Mouse (Mus musculus) ovary, adult 18-20 months (tissue): ENCODE measurements at regions not wholly inside any gene's neighbourhood (a gene's known extent, or its start where the extent isn't known, plus 50 kb on each side); places are given as distances from the start of the nearest gene placed in this dataset.

Experiments
- DNase-seq: peaks from one replicate; pipeline ENCODE4 v3.0.0; 2022; ENCODE audit warnings: low spot score, mixed read lengths

DNA sequence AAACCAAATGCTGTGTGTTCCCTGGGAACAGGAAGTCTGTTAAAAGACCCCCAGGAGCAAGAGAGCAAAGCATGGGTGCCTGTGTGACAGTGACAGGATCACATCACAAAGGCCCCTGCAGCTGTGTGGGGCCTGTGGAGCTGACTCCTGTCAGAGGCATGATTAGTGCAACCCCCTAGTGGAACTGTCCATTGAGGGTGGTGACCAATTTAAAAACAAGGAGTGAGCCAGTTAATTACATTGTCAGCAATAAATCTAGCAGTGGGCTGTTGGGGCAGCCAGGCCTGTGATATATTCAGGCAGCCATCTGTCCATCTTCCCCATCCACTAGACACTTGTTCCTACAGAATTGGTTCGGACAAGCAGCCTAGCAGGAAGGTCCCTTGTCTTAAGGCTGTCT is 121.8 kb upstream of the Cxxc4 start:
- DNase-seq, result no peak

DNA sequence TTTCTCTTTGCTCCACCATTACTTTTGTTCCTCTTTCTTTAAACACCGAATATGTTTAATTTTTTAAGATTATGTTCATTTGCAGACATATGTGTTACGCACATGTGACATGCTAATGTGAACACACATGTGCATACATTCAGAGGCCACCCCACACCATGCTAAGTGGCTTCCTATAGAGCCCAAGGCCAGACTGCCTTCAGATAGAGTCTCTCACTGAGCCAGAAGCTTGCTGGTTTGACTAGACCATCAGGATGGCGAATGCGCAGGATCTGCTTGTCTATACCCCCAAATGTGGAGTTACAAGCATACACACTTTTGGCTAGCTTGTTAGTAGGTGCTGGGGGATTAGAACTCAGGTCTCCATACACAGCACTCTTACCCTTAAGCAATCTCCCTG is 121.3 kb upstream of the Cxxc4 start:
- no peak for DNase-seq

DNA sequence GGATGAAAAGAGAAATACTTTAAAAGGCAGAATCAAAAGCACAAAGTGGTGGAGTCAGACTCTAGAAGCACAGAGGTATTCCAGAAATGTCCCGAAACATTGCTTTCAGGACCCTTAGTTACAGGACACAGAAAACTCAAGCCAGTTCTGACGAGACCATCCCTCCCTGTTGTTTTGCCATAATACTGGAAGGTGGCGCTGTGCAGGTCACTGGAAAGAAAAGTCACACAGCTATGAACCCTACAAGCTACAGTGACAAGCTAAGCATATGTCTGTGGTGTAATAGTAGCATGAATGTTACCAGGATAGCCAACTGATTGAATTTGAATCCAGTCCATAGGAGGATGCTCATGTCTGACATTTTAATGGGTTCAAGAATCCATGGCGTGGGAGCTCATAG is 117.4 kb upstream of the Cxxc4 start:
- no peak for DNase-seq

DNA sequence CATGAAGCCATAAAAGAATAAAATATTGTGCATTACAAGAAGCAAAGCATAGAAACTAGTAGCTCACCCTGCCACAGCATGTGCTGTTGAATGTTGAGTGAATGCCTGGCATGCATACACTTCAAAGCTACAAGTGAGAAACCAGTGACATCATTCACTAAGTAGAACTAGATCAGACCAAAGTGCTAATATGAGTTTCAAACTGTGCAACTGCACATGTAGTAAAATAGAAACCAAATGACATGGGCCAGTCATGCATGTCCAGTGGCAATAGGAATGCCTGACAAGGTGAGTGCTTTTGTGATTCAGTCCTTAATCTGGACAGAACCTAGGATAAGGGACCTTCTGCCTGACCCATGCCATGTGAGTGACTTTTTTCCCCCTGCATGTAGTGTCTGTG is 111.3 kb upstream of the Cxxc4 start:
- no peak for DNase-seq

- DNase-seq, result no peak
These were observed 105.9 kb upstream of the Cxxc4 start for GRCm38 (mm10) chr3:134130412-134130811.

GRCm38 (mm10) chr3:134145251-134145650 is 91.0 kb upstream of the Cxxc4 start:
- DNase-seq, result no peak

DNA sequence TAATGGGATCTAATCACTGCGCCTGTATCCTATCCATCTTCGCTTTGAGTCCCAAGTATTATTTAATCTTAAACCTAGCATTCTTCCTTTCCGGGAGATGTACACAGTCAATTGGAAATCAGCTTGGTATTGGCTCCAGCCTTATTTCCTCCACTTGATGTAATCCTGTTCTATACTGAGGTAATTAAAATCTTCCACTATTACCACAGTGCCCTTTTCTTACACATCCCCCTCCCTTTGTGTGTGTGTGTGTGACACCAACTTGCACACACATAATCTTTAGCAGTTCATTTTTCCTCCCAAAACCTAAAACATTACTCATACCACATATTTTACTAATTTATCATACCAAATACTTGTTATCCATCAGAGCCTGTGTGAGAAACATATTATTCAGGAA is 90.3 kb upstream of the Cxxc4 start:
- DNase-seq, result no peak

GRCm38 (mm10) chr3:134146373-134147224 is 89.7 kb upstream of the Cxxc4 start:
- DNase-seq, result peak; percentile 29

DNA sequence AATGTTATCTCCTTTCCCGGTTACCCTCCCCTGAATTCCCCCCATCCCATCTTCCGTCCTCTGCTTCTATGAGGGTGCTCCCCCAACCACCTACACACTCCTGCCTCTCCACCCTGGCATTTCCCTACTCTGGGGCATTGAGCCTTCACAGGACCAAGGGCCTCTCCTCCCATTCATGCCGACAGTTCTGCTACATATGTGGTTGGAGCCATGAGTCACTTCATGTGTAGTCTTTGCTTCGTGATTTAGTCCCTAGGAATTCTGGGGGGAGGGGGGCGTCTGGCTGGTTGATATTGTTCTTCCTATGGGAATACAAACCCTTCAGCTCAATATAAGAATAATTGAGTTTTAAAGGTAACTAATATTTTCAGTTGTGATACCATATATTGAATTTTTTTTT is 74.0 kb upstream of the Cxxc4 start:
- no peak for DNase-seq

DNA sequence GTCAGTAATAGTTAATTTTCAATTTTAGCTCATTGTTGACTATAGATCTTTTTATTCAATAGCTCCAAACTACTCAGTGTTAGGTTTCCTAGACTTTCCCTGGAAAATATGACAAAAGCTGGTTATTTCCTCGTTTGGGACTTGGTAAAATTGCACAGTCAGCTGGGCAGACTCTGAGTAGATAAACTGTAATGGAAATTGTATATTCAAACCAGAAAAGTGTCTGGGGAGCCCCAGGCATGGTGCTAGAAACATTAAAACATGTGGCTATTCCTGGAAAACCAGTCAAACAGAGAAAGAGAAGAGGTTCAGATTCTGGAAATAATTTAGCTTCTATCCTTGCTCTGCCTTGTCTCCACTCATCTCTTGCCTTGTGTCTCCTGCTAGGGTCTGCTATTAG is 66.4 kb upstream of the Cxxc4 start:
- DNase-seq, result no peak

DNA sequence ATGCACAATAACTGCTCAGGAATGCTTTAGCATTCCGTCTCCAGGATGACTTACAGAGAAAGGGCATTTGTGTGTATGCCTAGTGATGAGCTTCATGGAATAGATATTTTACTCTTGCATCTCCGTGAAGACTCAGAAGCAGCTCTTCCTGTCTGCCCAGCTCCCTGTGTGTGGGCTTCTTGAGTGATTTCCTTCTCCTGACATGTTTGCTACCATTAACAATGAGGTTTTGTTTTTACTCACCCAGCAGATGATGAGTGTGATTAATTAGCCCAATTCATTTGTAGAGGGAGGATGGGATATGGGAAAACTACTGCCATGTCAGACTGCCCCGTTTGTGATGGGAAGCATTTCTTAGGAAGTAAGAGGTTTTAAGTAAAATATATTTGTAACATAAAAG is 63.9 kb upstream of the Cxxc4 start:
- no peak for DNase-seq

GRCm38 (mm10) chr3:134178491-134179054 is 57.7 kb upstream of the Cxxc4 start:
- no peak for DNase-seq

DNA sequence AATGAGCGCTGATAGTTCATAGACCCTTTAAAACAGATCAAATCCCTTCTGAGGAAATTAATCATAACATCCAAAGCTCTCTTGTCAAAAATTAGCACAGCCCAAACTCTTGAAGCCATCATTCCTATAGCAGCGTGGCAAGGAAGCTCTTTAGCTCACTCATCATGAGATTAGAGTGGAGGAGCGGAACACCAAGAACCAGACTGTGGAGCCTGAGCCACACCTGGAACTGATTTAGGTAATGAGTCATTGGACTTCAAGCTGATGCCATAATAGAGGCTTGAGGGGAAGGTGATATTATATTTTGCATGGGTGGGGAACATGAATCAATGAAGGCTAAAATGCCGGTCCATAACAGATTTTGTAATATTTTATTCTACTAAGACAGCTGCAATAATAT is 52.2 kb upstream of the Cxxc4 start:
- no peak for DNase-seq
